Mouse (Mus musculus) stomach, postnatal 0 days (tissue): Measurements from ENCODE around the gene Krt31. TPM values are rescaled to one million over a fixed set of nuclear protein-coding genes. Genes with fewer than 3 reads are reported as not detected.

Source experiments
- ATAC-seq: fragments of 200-750 bp; cut with Nextera tagmentation; 2 replicates; pipeline ENCODE4 v1.8.0; 2017; ENCODE audit not compliant: low FRiP score, low TSS enrichment
- DNase-seq: peaks from one replicate; pipeline ENCODE4 v3.0.0-alpha.2; 2016; ENCODE audit warnings: low spot score
- H3K27ac ChIP-seq: fragments of 300-500 bp; sonication (generic); replicated peaks from 2 replicates; pipeline ENCODE4 v1.5.1; 2014; ENCODE audit warnings: mild to moderate bottlenecking, control low read depth
- H3K27me3 ChIP-seq: fragments of 300-500 bp; sonication (generic); 2 replicates; pipeline ENCODE4 v1.6.1; 2014; ENCODE audit warnings: low read length; ENCODE audit not compliant: control insufficient read depth, insufficient read depth
- H3K36me3 ChIP-seq: fragments of 300-500 bp; sonication (generic); 2 replicates; pipeline ENCODE4 v1.6.1; 2014; ENCODE audit warnings: low read length, mixed read lengths; ENCODE audit not compliant: control insufficient read depth, insufficient read depth
- H3K4me1 ChIP-seq: fragments of 300-500 bp; sonication (generic); replicated peaks from 2 replicates; pipeline ENCODE4 v1.6.1; 2014; ENCODE audit warnings: antibody characterized with exemption; ENCODE audit not compliant: control insufficient read depth, insufficient read depth
- H3K4me2 ChIP-seq: fragments of 300-500 bp; sonication (generic); replicated peaks from 2 replicates; pipeline ENCODE4 v1.6.1; 2014; ENCODE audit warnings: low read depth, mild to moderate bottlenecking, control low read depth, moderate library complexity
- H3K4me3 ChIP-seq: fragments of 300-500 bp; sonication (generic); 2 replicates; pipeline ENCODE4 v1.5.1; 2014; ENCODE audit warnings: low read depth, low read length, control low read depth
- H3K9ac ChIP-seq: fragments of 300-500 bp; sonication (generic); 2 replicates; pipeline ENCODE4 v1.6.1; 2014; ENCODE audit warnings: mild to moderate bottlenecking, low read length, control low read depth, mixed read lengths
- H3K9me3 ChIP-seq: fragments of 300-500 bp; sonication (generic); 2 replicates; pipeline ENCODE4 v1.6.1; 2016; ENCODE audit warnings: low read length; ENCODE audit not compliant: control insufficient read depth
- CTCF ChIP-seq: IDR thresholded peaks from 2 replicates; pipeline ENCODE4 v1.5.1; 2016; ENCODE audit warnings: antibody characterized with exemption, low read depth, mild to moderate bottlenecking, moderate library complexity
- EP300 ChIP-seq: optimal IDR thresholded peaks from 2 replicates; pipeline ENCODE3; 2016; ENCODE audit warnings: antibody characterized with exemption
- WGBS: fragments of 180-500 bp; shearing (Covaris S2); extraction: QIAGEN DNeasy Blood & Tissue Kit; methylation state at CpG from one replicate; pipeline ENCODE4 v1.1.7; 2014; 5-methylcytosine and 5-hydroxymethylcytosine counted together
- polyA plus RNA-seq: library from polyadenylated mRNA; unstranded; fragments of >200 nt; fragmentation: Nextera tagmentation; extraction: Ambion mirVana; gene quantifications from 2 replicates; pipeline ENCODE4 v1.2.1, GENCODE M21; 2015

The Krt31 gene
- polyA plus RNA-seq, result not detected in 2 replicates

DNA sequence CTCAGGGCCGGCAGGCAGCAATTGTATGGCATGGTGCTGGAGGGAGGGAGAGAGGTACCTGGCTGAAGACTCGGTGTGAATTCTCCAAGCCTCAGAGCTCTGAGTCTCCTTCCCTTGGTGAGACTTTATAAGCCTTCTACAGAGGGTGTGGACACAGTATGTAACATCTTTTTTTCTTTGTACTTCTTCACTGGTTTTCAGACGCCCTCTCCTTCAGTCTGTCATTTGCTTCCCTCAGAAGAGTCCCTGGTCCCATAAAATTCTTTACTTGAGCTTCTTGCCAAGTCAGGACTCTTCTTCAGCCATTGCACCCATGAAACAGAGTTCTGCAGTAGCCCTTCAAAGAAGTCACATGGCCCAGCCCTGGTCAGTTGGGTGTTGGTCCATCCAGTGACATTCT, at the start of gene Krt31:
TSS of gene Krt31 (minus strand) at position 101 of the 400 bp plus-strand sequence.
- DNase-seq (no peak), ATAC-seq (no peak)
- no peaks in the 10 kb centered on the region for H3K36me3 ChIP-seq
- WGBS, result 72% methylated on average over 2 of the region's 3 CpGs
- H3K4me3 ChIP-seq, result no peak within 1 kb of the TSS
- H3K9me3 ChIP-seq, result no peaks in the 10 kb centered on the region
- TF ChIP-seq CTCF (no peak), EP300 (no peak)
- H3K4me2 ChIP-seq, result no peak within 1 kb of the TSS
- no peaks in the 10 kb centered on the region for H3K27me3 ChIP-seq
- H3K9ac ChIP-seq, result no peak within 1 kb of the TSS
- H3K4me1 ChIP-seq, result no peaks in the 10 kb centered on the region
- H3K27ac ChIP-seq, result no peak within 1 kb of the TSS

DNA sequence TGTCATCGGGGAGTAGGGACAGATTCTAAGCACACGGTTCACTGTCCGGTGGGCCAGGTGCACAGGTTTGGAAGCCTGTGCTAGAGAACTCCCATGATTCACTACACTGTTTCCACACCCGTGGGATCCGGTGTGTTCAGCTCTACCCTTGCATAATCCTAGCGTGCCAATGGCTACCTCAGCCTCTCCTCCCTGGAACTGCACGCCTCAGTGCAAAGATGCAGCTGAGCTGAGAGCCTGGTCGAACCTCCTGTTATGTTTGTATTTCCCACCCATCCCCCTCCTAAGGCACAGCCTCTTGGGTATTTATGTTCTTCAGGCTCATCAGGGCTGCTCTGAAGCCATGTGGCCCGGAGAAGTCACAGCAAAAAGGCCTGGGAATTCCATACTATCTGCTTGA, 47.5 kb upstream of the Krt31 start:
- H3K9ac ChIP-seq, result no peak overlapping the region
- H3K4me2 ChIP-seq, result no peak overlapping the region
- no peaks in the 10 kb centered on the region for H3K36me3 ChIP-seq
- H3K4me3 ChIP-seq, result no peak overlapping the region
- no peak overlapping the region for H3K27ac ChIP-seq
- no peaks in the 10 kb centered on the region for H3K27me3 ChIP-seq
- ATAC-seq, result no peak
- WGBS, result 59% methylated on average over 9 of the region's 9 CpGs
- 0 out of 2 replicates have a peak, but pooled peaks cover 2% of the 10 kb centered on the region for H3K4me1 ChIP-seq
- no peak for DNase-seq
- TF ChIP-seq EP300 (no peak), CTCF (no peak)
- no peaks in the 10 kb centered on the region for H3K9me3 ChIP-seq

DNA sequence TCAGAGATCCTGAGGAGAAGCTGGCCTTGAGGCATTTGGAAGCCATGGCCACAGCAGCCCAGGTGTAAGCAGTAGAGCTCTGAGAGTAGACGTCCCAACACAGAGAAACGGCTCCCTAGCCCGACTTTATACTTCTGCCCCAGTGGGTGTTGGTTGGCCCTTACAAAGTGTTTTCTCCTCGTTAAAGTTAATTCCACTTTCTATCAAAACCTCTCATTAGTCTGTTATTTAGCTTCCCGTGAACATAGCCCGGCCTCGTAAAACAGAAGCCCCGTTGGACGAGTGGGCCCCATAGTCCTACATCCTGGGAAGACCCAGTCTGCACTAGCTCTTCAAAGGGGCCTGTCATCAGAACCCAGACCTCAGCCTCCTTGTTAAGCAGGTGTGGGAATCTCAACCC, 45.8 kb upstream of the Krt31 start, which contains the start of gene Krt35:
TSS of gene Krt35 (minus strand) at position 101 of the 400 bp plus-strand sequence.
- TF ChIP-seq EP300 (no peak), CTCF (no peak)
- DNase-seq, result no peak
- Histone ChIP-seq H3K36me3 (no peaks in the 10 kb centered on the region), H3K9me3 (no peaks in the 10 kb centered on the region), H3K27me3 (no peaks in the 10 kb centered on the region), H3K4me3 (no peak within 1 kb of the TSS), H3K4me2 (no peak within 1 kb of the TSS), H3K4me1 (0 out of 2 replicates have a peak, but pooled peaks cover 2% of the 10 kb centered on the region), H3K27ac (no peak within 1 kb of the TSS), H3K9ac (no peak within 1 kb of the TSS)
- 85% methylated on average over 9 of the region's 9 CpGs for WGBS
- no peak for ATAC-seq

DNA sequence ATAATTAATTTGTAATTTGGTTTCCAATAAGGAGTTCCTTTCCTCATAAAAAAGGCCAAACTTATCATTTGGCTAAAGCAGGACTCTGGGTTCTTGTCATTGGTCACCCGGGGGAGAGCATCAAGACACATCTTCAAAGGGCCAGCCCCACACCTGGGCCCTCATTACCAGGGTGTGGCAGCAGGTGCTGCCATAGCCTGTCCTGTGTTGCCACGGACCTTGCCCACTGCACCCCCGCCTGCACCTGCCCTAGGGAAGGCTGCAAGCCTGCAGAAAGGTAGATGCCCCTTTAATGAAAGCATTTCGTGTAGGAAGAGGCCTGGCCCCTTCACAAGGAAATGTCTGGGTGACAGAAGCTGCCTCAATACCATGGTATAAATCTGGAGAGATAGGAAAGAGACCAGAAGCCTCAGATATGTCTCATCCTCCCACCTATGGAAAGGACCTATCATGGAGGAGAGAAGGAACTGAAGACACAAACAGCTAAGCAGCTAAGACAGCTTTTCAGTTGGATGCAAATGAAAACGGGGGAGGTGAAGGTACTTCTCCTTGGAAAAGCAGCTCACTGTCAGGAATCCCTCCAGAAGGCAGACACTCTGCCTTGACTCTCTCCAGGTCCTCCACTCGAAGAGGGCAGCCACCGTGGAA, 38.2 kb upstream of the Krt31 start:
- Histone ChIP-seq H3K27ac (no peak overlapping the region), H3K4me2 (no peak overlapping the region), H3K4me1 (no peaks in the 10 kb centered on the region), H3K9ac (no peak overlapping the region), H3K9me3 (no peaks in the 10 kb centered on the region), H3K27me3 (no peaks in the 10 kb centered on the region), H3K36me3 (no peaks in the 10 kb centered on the region), H3K4me3 (no peak overlapping the region)
- TF ChIP-seq CTCF (no peak), EP300 (no peak)
- ATAC-seq (no peak), DNase-seq (no peak)
- whole genome bisulfite sequencing, result 62% methylated on average over 7 of the region's 7 CpGs

GRCm38 (mm10) chr11:100087861-100088260, 37.5 kb upstream of the Krt31 start, which contains the start of gene Krt32:
TSS of gene Krt32 (minus strand) at chr11:100088226.
- DNase-seq (no peak), ATAC-seq (no peak)
- no peak for TF ChIP-seq CTCF
- no peak within 1 kb of the TSS for H3K4me2 ChIP-seq
- no peak within 1 kb of the TSS for H3K9ac ChIP-seq
- no peak within 1 kb of the TSS for H3K4me3 ChIP-seq
- H3K27me3 ChIP-seq, result no peaks in the 10 kb centered on the region
- no peaks in the 10 kb centered on the region for H3K9me3 ChIP-seq
- no peaks in the 10 kb centered on the region for H3K36me3 ChIP-seq
- no peak within 1 kb of the TSS for H3K27ac ChIP-seq
- no peaks in the 10 kb centered on the region for H3K4me1 ChIP-seq
- 94% methylated on average over 10 of the region's 10 CpGs for WGBS

GRCm38 (mm10) chr11:100073873-100074272, 23.5 kb upstream of the Krt31 start:
- peak; percentile 85 for TF ChIP-seq EP300
- no peak for TF ChIP-seq CTCF

More at GRCm38 (mm10) chr11:100073873-100074272, 23.5 kb upstream of the Krt31 start:
- ATAC-seq (peak; percentile 73; the same call in 1 of the 2 replicates), DNase-seq (no peak)
- no peak overlapping the region for H3K4me2 ChIP-seq
- H3K4me3 ChIP-seq, result no peak overlapping the region
- 29% methylated on average over 1 of the region's 1 CpGs for WGBS
- H3K4me1 ChIP-seq, result peaks cover 2% of the 10 kb centered on the region; the same call in 1 of the 2 replicates
- no peak overlapping the region for H3K27ac ChIP-seq
- H3K36me3 ChIP-seq, result no peaks in the 10 kb centered on the region
- H3K9me3 ChIP-seq, result no peaks in the 10 kb centered on the region
- H3K27me3 ChIP-seq, result no peaks in the 10 kb centered on the region
- no peak overlapping the region for H3K9ac ChIP-seq
